Mouse (Mus musculus) right cerebral cortex, adult 18-20 months (tissue): ENCODE data around the gene Tle3.

Experiments used
- DNase-seq: peaks from one replicate; pipeline ENCODE4 v3.0.0; 2022; ENCODE audit warnings: mixed read lengths

The Tle3 gene

GRCm38 (mm10) chr9:61360163-61360562 is 12.0 kb upstream of the Tle3 start:
- DNase-seq, result no peak

GRCm38 (mm10) chr9:61360727-61361631 is 11.2 kb upstream of the Tle3 start:
- DNase-seq, result no peak

- no peak for DNase-seq
Measured at GRCm38 (mm10) chr9:61363194-61363593, 9.0 kb upstream of the Tle3 start.

- DNase-seq, result no peak
Measured at GRCm38 (mm10) chr9:61366108-61366507, 6.1 kb upstream of the Tle3 start.

- no peak for DNase-seq
Measured at GRCm38 (mm10) chr9:61367156-61367555, 5.0 kb upstream of the Tle3 start.

GRCm38 (mm10) chr9:61367857-61368566 is 4.2 kb upstream of the Tle3 start:
- DNase-seq, result no peak

GRCm38 (mm10) chr9:61368567-61369240 is 3.5 kb upstream of the Tle3 start:
- peak; percentile 24 for DNase-seq

- DNase-seq, result peak; percentile 52
Measured at GRCm38 (mm10) chr9:61369316-61370273, 2.6 kb upstream of the Tle3 start.

- peak; percentile 100 for DNase-seq
Measured at GRCm38 (mm10) chr9:61370454-61370888, 1.7 kb upstream of the Tle3 start.

GRCm38 (mm10) chr9:61370889-61371754 is 1.0 kb upstream of the Tle3 start:
- peak; percentile 69 for DNase-seq

GRCm38 (mm10) chr9:61372510-61372975 is 377 bp downstream of the Tle3 start:
- no peak for DNase-seq

GRCm38 (mm10) chr9:61372976-61373633 is 939 bp downstream of the Tle3 start:
- peak; percentile 34 for DNase-seq

- DNase-seq, result peak; percentile 29
Measured at GRCm38 (mm10) chr9:61373634-61373941, 1.4 kb downstream of the Tle3 start.

GRCm38 (mm10) chr9:61373942-61374900 is 2.1 kb downstream of the Tle3 start:
- peak; percentile 14 for DNase-seq

- DNase-seq, result no peak
Measured at GRCm38 (mm10) chr9:61375002-61375401, 2.8 kb downstream of the Tle3 start.

GRCm38 (mm10) chr9:61375802-61376561 is 3.8 kb downstream of the Tle3 start:
- DNase-seq, result no peak

- no peak for DNase-seq
Measured at GRCm38 (mm10) chr9:61376650-61377049, 4.5 kb downstream of the Tle3 start.

- no peak for DNase-seq
Measured at GRCm38 (mm10) chr9:61377706-61378479, 5.7 kb downstream of the Tle3 start.
